Mouse (Mus musculus): ENCODE measurements around the gene Vmn2r14. TPM values are rescaled to one million over a fixed set of nuclear protein-coding genes. Genes with fewer than 3 reads are reported as not detected.
"Not testable (repeated sequence)": the region's sequence is repeated elsewhere in the genome, so short reads cannot be mapped to it uniquely, and the experiment has no call there.

Gene Vmn2r14
- not detected in 2 replicates for polyA plus RNA-seq (2012; rRNA removed)

GRCm38 (mm10) chr5:109224608-109225007 lies at the start of gene Vmn2r14:
Gene Vmn2r14, minus strand, starts transcription at chr5:109224708.
- TF ChIP-seq POLR2A (IDR thresholded peaks at IDR 0.05; ENCODE audit: low read depth, low read length) (no peak), CTCF (IDR thresholded peaks at IDR 0.05; ENCODE audit: extremely low read depth, insufficient read length, insufficient replicate concordance, low read depth, low read length) (no peak)
- no peak within 1 kb of the TSS for H3K27ac ChIP-seq (ENCODE audit: insufficient read depth, low read depth, low read length)
- 63% methylated on average over 3 of the region's 3 CpGs for WGBS

GRCm38 (mm10) chr5:109192099-109192498 lies 32.4 kb downstream of the Vmn2r14 start, which contains the start of gene Vmn2r13:
Gene Vmn2r13, minus strand, starts transcription at chr5:109192199.
- not testable (repeated sequence) for H3K36me3 ChIP-seq (ENCODE audit: control insufficient read depth, insufficient read depth, low read length); H3K27me3 ChIP-seq (ENCODE audit: control insufficient read depth, insufficient read depth, low read length); H3K4me1 ChIP-seq (ENCODE audit: control insufficient read depth, insufficient read depth, insufficient read length, low read length); H3K4me3 ChIP-seq (ENCODE audit: low read depth, low read length); H3K27ac ChIP-seq (ENCODE audit: insufficient read depth, low read depth, low read length)
- WGBS = 57% methylated on average over 2 of the region's 2 CpGs

More at GRCm38 (mm10) chr5:109224608-109225007, at the start of gene Vmn2r14:
- Histone ChIP-seq H3K36me3 (ENCODE audit: control insufficient read depth, insufficient read depth, low read length) (no peaks in the 10 kb centered on the region), H3K4me1 (ENCODE audit: control insufficient read depth, insufficient read depth, insufficient read length, low read length) (no peaks in the 10 kb centered on the region), H3K27me3 (ENCODE audit: control insufficient read depth, insufficient read depth, low read length) (no peaks in the 10 kb centered on the region), H3K4me3 (ENCODE audit: low read depth, low read length) (no peak within 1 kb of the TSS)

- H3K27ac ChIP-seq (ENCODE audit: insufficient read depth, low read depth, low read length); H3K27me3 ChIP-seq (ENCODE audit: control insufficient read depth, insufficient read depth, low read length); H3K4me1 ChIP-seq (ENCODE audit: control insufficient read depth, insufficient read depth, insufficient read length, low read length); H3K36me3 ChIP-seq (ENCODE audit: control insufficient read depth, insufficient read depth, low read length); H3K4me3 ChIP-seq (ENCODE audit: low read depth, low read length): not testable (repeated sequence)
- 77% methylated on average over 4 of the region's 4 CpGs for WGBS
These were observed 57.7 kb downstream of the Vmn2r14 start for GRCm38 (mm10) chr5:109166851-109167250.

Other genes starting within 250 kb of the Vmn2r14 start
- not detected in 2 replicates for gene Vmn2r10, start 218.2 kb downstream of the Vmn2r14 start, polyA plus RNA-seq (2012; rRNA removed)
- not detected in 2 replicates for gene Vmn2r11, start 165.1 kb downstream of the Vmn2r14 start, polyA plus RNA-seq (2012; rRNA removed)
- gene Vmn2r12, start 126.8 kb downstream of the Vmn2r14 start, polyA plus RNA-seq (2012; rRNA removed) = not detected in 2 replicates
- not detected in 2 replicates for gene Vmn2r13, start 32.5 kb downstream of the Vmn2r14 start, polyA plus RNA-seq (2012; rRNA removed)
- gene Vmn2r15, start 72.9 kb upstream of the Vmn2r14 start, polyA plus RNA-seq (2012; rRNA removed) = not detected in 2 replicates
- not detected in 2 replicates for gene Vmn2r16, start 105.5 kb upstream of the Vmn2r14 start, polyA plus RNA-seq (2012; rRNA removed)
- not detected in 2 replicates for gene Vmn2r17, start 195.0 kb upstream of the Vmn2r14 start, polyA plus RNA-seq (2012; rRNA removed)